Mouse (Mus musculus) heart, postnatal 4 days (tissue): ENCODE data around the gene Mc1r. TPM values are rescaled to one million over a fixed set of nuclear protein-coding genes. Genes with fewer than 3 reads are reported as not detected.
"Not testable (repeated sequence)": the region's sequence is repeated elsewhere in the genome, so short reads cannot be mapped to it uniquely, and the experiment has no call there.

ENCODE experiments used
- DNase-seq: peaks from one replicate; pipeline ENCODE4 v3.0.0; 2021
- total RNA-seq, 2 experiments: library from RNA; stranded (reverse); gene quantifications; 2 replicates each; pipeline ENCODE4 v1.2.3; 2021

Gene Mc1r
- total RNA-seq, 2 experiments from 2014 or later = not detected

GRCm38 (mm10) chr8:123431616-123432365, 24.9 kb downstream of the Mc1r start:
- DNase-seq = no peak

- DNase-seq = no peak
These were observed 25.5 kb downstream of the Mc1r start for GRCm38 (mm10) chr8:123432381-123432780.

- DNase-seq = not testable (repeated sequence)
These were observed 26.5 kb downstream of the Mc1r start for GRCm38 (mm10) chr8:123433241-123433974.

- no peak for DNase-seq
These were observed 34.9 kb downstream of the Mc1r start for GRCm38 (mm10) chr8:123441788-123442187.

- DNase-seq = no peak
These were observed 35.4 kb downstream of the Mc1r start for GRCm38 (mm10) chr8:123442351-123442750.

GRCm38 (mm10) chr8:123442871-123443575, 36.1 kb downstream of the Mc1r start:
- peak; percentile 96 for DNase-seq

GRCm38 (mm10) chr8:123443576-123443921, 36.6 kb downstream of the Mc1r start:
- DNase-seq = no peak

- no peak for DNase-seq
These were observed 37.2 kb downstream of the Mc1r start for GRCm38 (mm10) chr8:123444131-123444530.

- no peak for DNase-seq
These were observed 39.1 kb downstream of the Mc1r start for GRCm38 (mm10) chr8:123445981-123446380.

GRCm38 (mm10) chr8:123446799-123447198, 39.9 kb downstream of the Mc1r start:
- peak; percentile 16 for DNase-seq

- no peak for DNase-seq
These were observed 43.9 kb downstream of the Mc1r start for GRCm38 (mm10) chr8:123450783-123451182.

GRCm38 (mm10) chr8:123451747-123452146, 44.8 kb downstream of the Mc1r start:
- DNase-seq = not testable (repeated sequence)

GRCm38 (mm10) chr8:123452149-123452548, 45.2 kb downstream of the Mc1r start:
- no peak for DNase-seq

GRCm38 (mm10) chr8:123453291-123453690, 46.4 kb downstream of the Mc1r start:
- no peak for DNase-seq

GRCm38 (mm10) chr8:123453951-123454350, 47.0 kb downstream of the Mc1r start:
- DNase-seq = no peak

GRCm38 (mm10) chr8:123454559-123454958, 47.7 kb downstream of the Mc1r start:
- no peak for DNase-seq

Other genes starting within 250 kb of the Mc1r start
- 1 to 10 TPM; 1.3 to 1.6 TPM for gene Sult5a1, start 248.8 kb upstream of the Mc1r start, total RNA-seq
- gene Dpep1, start 220.9 kb upstream of the Mc1r start, total RNA-seq = 10 to 100 TPM in 1 of 2 experiments, 1 to 10 TPM in 1; 7.5 to 11.6 TPM
- 10 to 100 TPM; 59.6 to 60.3 TPM for gene Chmp1a, start 194.3 kb upstream of the Mc1r start, total RNA-seq
- gene Spata33, start 194.3 kb upstream of the Mc1r start, total RNA-seq = 10 to 100 TPM; 20.9 to 22.2 TPM
- 10 to 100 TPM; 33.6 to 38.4 TPM for gene Cdk10, start 182.3 kb upstream of the Mc1r start, total RNA-seq
- gene Spata2l, start 170.9 kb upstream of the Mc1r start, total RNA-seq = 1 to 10 TPM; 3.7 to 4.2 TPM
- gene Zfp276, start 152.9 kb upstream of the Mc1r start, total RNA-seq = 10 to 100 TPM; 14.4 to 14.8 TPM
- gene Vps9d1, start 152.8 kb upstream of the Mc1r start, total RNA-seq = 10 to 100 TPM; 26.4 to 27.3 TPM
- 10 to 100 TPM; 16.7 to 22.9 TPM for gene Fanca, start 88.5 kb upstream of the Mc1r start, total RNA-seq
- under 1 TPM; 0.38 to 0.61 TPM for gene Spire2, start 74.4 kb upstream of the Mc1r start, total RNA-seq
- gene Tcf25, start 33.4 kb upstream of the Mc1r start, total RNA-seq = 100 to 1,000 TPM; 174 to 178 TPM
- gene Tubb3, start 4.3 kb downstream of the Mc1r start, total RNA-seq = 1 to 10 TPM; 1.8 to 2.5 TPM
- 10 to 100 TPM; 65.4 to 68.0 TPM for gene Def8, start 16.4 kb downstream of the Mc1r start, total RNA-seq
- 10 to 100 TPM; 56.2 to 56.3 TPM for gene Afg3l1, start 70.8 kb downstream of the Mc1r start, total RNA-seq
- not detected for gene Dbndd1, start 108.4 kb downstream of the Mc1r start, total RNA-seq
- gene Gas8, start 111.7 kb downstream of the Mc1r start, total RNA-seq = 1 to 10 TPM; 6.7 to 7.0 TPM
- 10 to 100 TPM; 14.7 to 15.4 TPM for gene Rhou, start 246.8 kb downstream of the Mc1r start, total RNA-seq